Mouse (Mus musculus) thymus, postnatal 14 days (tissue): ENCODE results near the gene Rbpjl.
A peak's percentile ranks its signal among the peaks of the same experiment; 100 is the strongest.

Experiments used
- DNase-seq: peaks from one replicate; pipeline ENCODE4 v3.0.0; 2021

Rbpjl gene

GRCm38 (mm10) chr2:164402906-164403305 is at the start of gene Rbpjl:
Rbpjl (plus strand) TSS chr2:164403141.
- DNase-seq = peak; percentile 74

- no peak for DNase-seq
These were observed 49.6 kb upstream of the Rbpjl start for GRCm38 (mm10) chr2:164353356-164353755.

GRCm38 (mm10) chr2:164356177-164356967 is 46.6 kb upstream of the Rbpjl start:
- DNase-seq = peak; percentile 7

GRCm38 (mm10) chr2:164358373-164358772 is 44.6 kb upstream of the Rbpjl start:
- DNase-seq = no peak

GRCm38 (mm10) chr2:164359031-164359430 is 43.9 kb upstream of the Rbpjl start:
- DNase-seq = no peak

- DNase-seq = no peak
These were observed 43.3 kb upstream of the Rbpjl start for GRCm38 (mm10) chr2:164359668-164360067.

GRCm38 (mm10) chr2:164360974-164361657 is 41.8 kb upstream of the Rbpjl start:
- DNase-seq = no peak

GRCm38 (mm10) chr2:164366947-164367346 is 36.0 kb upstream of the Rbpjl start:
- DNase-seq = no peak

- DNase-seq = no peak
These were observed 34.3 kb upstream of the Rbpjl start for GRCm38 (mm10) chr2:164368620-164369105.

- no peak for DNase-seq
These were observed 31.6 kb upstream of the Rbpjl start for GRCm38 (mm10) chr2:164371371-164371770.

GRCm38 (mm10) chr2:164372408-164373053 is 30.4 kb upstream of the Rbpjl start:
- DNase-seq = no peak

- no peak for DNase-seq
These were observed 29.8 kb upstream of the Rbpjl start for GRCm38 (mm10) chr2:164373187-164373586.

GRCm38 (mm10) chr2:164377478-164378426 is 25.2 kb upstream of the Rbpjl start:
- DNase-seq = no peak

- DNase-seq = peak; percentile 32
These were observed 21.2 kb upstream of the Rbpjl start for GRCm38 (mm10) chr2:164381726-164382125.

- DNase-seq = no peak
These were observed 20.0 kb upstream of the Rbpjl start for GRCm38 (mm10) chr2:164382971-164383370.

GRCm38 (mm10) chr2:164383656-164384399 is 19.1 kb upstream of the Rbpjl start:
- DNase-seq = no peak

- no peak for DNase-seq
These were observed 16.8 kb upstream of the Rbpjl start for GRCm38 (mm10) chr2:164385927-164386763.

GRCm38 (mm10) chr2:164386953-164387352 is 16.0 kb upstream of the Rbpjl start:
- peak; percentile 29 for DNase-seq

- peak; percentile 19 for DNase-seq
These were observed 13.9 kb upstream of the Rbpjl start, which contains the start of gene Slpi for GRCm38 (mm10) chr2:164389020-164389419. Slpi (minus strand) TSS chr2:164389095.

GRCm38 (mm10) chr2:164389499-164389898 is 13.4 kb upstream of the Rbpjl start:
- peak; percentile 82 for DNase-seq

GRCm38 (mm10) chr2:164393126-164393525 is 9.8 kb upstream of the Rbpjl start:
- no peak for DNase-seq
